Mouse (Mus musculus): ENCODE data around the gene Acly.

Gene Acly

GRCm38 (mm10) chr11:100442625-100443024 lies 85.2 kb downstream of the Acly start:
- DNase-seq (ENCODE audit: low spot score in 2 of 2): no peak

GRCm38 (mm10) chr11:100441797-100442196 lies 86.0 kb downstream of the Acly start, which contains the start of the genes Nt5c3b and Klhl10:
Gene Nt5c3b, minus strand, starts transcription at chr11:100441808.
Gene Klhl10, plus strand, starts transcription at chr11:100441917.
- DNase-seq (ENCODE audit: low spot score in 2 of 2): no peak

GRCm38 (mm10) chr11:100440691-100441522 lies 86.9 kb downstream of the Acly start:
- peak; percentile 66 to 70 for DNase-seq (ENCODE audit: low spot score in 2 of 2)

- no peak for DNase-seq (ENCODE audit: low spot score in 2 of 2)
Observed at GRCm38 (mm10) chr11:100437901-100438300, 89.9 kb downstream of the Acly start.

GRCm38 (mm10) chr11:100435678-100436246 lies 92.0 kb downstream of the Acly start:
- no peak for DNase-seq (ENCODE audit: low spot score in 2 of 2)

- DNase-seq (ENCODE audit: low spot score in 2 of 2): no peak
Observed at GRCm38 (mm10) chr11:100432002-100432401, 95.8 kb downstream of the Acly start.

- DNase-seq (ENCODE audit: low spot score in 2 of 2): no peak
Observed at GRCm38 (mm10) chr11:100430052-100430451, 97.7 kb downstream of the Acly start.

GRCm38 (mm10) chr11:100428612-100429199 lies 99.1 kb downstream of the Acly start:
- no peak for DNase-seq (ENCODE audit: low spot score in 2 of 2)

- no peak for DNase-seq (ENCODE audit: low spot score in 2 of 2)
Observed at GRCm38 (mm10) chr11:100426820-100427219, 101.0 kb downstream of the Acly start.
